Mouse (Mus musculus): ENCODE data around the gene Crb2.
A peak's percentile ranks its signal among the peaks of the same experiment; 100 is the strongest.

Crb2 gene

GRCm38 (mm10) chr2:37797046-37797445 lies 21.0 kb downstream of the Crb2 start:
- no peak for DNase-seq (ENCODE audit: extremely low spot score)

DNA sequence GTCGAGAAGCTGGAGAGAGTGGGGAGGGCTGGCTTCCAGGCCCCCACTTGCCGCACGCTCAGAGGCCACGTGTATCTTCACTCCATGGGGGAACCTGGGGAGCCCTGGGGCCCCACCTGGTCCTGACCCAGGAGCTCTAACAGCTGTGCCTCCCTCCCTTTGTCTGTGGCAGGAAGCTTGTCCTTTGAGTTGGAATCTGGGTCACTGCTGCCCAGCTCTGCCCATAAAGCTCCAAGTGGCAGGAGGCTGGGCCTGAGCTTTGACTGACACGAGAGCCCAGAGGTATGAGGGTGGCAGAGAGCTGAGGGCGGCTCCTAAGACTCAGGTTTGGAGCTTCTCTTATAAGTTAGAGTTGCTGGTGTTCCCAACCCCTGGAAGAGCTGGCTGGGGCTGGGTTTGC lies 23.1 kb downstream of the Crb2 start:
- DNase-seq (ENCODE audit: extremely low spot score): no peak

- no peak for DNase-seq (ENCODE audit: extremely low spot score)
Measured at GRCm38 (mm10) chr2:37801687-37802086, 25.6 kb downstream of the Crb2 start.

GRCm38 (mm10) chr2:37802610-37803212 lies 26.7 kb downstream of the Crb2 start:
- peak; percentile 82 for DNase-seq (ENCODE audit: extremely low spot score)

DNA sequence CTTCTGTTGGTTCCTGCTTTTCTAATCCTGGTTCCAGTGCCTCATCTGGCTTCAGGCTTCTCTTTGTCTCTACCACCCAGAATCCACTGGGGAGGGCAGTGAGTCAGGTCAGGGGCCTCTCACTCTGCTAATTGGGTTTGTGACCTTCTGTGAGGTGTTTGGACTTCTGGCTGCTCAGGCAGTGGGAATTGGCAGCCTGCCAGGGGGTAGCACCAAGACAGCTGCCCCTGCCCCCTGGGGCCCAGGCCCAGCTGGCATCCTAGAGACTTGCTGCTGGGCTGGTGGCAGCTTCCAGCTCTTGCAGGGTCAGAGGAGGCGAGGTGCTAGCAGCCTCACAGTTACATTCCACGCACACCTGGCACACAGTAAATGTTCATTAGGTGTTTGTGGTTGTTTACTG lies 35.6 kb downstream of the Crb2 start:
- no peak for DNase-seq (ENCODE audit: extremely low spot score)

DNA sequence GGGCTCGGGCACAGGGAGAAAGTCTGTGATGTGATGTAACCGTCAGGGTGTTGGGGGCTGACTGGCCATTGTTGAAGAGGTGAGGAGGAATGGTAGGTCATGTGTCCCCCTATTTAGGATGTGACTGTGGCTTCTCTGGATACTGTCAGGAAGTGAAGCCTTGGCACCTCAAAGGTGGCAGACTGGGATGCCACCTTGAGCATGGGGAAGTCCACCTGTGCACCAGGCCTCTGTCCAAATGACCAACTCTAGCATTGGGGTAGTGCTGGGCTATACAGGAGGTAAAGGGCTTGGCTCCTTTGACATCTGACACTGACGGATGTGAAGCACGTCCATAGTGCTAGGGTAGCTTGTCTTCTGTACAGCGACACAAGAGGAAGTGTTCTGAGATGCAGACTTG lies 36.4 kb downstream of the Crb2 start:
- no peak for DNase-seq (ENCODE audit: extremely low spot score)

GRCm38 (mm10) chr2:37814820-37815361 lies 38.8 kb downstream of the Crb2 start:
- DNase-seq (ENCODE audit: extremely low spot score): no peak

DNA sequence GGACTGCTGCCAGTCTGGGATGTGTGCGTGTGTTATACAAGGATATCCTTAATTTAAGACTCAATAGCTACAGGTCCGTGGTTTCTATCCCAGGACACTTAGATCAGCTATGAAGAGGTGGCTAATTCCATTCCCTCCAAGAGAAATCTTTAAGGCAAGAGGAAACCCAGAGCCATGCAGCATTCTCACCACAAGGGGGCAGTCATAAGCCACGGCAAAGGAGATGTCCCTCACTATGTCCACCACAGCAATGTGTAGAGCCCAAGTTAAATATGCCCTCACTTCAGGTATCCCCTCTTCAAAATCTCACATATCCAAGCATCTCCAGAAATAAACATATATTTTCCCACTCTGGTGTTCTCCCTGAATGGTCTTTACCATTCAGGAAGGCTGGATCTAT lies 39.6 kb downstream of the Crb2 start:
- peak; percentile 86 for DNase-seq (ENCODE audit: extremely low spot score)

DNA sequence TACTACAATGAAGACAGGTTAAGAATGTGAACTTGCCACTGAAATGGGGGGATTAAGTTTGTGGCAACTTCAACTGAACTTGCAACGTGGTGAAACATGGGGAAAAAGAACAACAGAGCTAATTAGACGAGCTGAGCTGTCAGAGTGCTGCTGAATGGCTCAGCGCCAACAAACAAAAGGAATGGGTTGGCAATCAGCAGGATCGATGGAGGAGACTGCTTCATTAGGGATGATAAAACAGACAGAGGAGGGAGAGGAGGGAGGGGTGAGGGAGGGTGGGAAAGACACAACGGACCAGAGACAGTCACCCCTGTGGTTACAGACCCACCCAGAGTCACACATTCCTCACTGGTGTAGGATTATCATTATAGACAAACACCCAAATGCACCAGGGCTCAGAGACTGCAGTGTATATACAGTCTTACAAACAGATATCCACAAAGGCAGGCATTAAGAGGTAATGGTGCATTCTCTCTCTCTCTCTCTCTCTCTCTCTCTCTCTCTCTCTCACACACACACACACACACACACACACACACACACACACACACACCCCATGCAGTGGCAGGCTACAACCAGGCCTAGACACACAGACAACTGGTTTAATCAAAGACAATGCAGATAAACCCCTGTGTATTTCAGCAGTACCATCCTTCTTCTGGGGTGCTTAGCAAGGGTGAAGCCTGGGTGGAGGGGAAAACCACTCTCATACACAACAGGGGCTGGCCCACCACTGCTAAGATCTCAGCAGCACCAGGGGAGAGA lies 42.9 kb downstream of the Crb2 start:
- DNase-seq (ENCODE audit: extremely low spot score): no peak

GRCm38 (mm10) chr2:37819526-37820152 lies 43.6 kb downstream of the Crb2 start:
- DNase-seq (ENCODE audit: extremely low spot score): no peak

DNA sequence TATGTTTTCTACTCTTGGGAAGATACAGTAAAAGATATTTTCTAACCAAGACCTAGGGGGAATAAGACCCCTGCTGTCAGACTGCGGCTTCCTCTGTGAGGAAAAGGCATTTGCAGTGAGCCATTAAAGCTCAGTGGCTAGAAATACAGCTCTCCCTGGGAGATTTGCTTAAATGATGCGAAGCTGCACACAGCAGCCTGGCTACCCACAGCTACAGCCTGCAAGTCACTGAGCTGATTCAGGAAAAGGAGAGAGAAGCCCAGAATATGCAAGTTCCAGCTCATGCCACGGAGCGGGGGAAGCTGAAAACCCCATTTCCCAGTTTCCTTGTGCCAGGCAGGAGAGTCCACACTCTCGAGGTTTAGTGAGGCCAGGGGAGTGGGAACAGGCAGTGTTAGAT lies 46.1 kb downstream of the Crb2 start:
- no peak for DNase-seq (ENCODE audit: extremely low spot score)

DNA sequence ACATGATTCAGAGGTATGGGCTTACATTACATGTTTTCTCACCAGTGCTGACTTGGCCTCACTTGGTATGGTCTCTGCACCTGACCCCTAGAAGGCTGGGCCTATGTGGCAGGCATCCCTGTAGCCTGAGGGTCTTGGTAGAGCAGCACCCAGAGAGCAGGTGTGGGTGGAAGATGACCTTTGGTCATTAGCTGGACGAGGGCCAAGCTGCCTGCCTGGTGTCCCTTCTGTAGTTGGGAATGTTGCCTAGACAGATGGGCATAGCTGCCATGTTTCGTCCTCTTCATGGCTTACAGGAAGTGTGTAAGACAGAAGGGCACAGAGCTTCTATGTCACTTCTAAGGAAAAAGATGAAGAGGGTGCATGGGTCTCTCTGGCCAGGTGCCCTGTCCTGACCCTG lies 47.8 kb downstream of the Crb2 start:
- no peak for DNase-seq (ENCODE audit: extremely low spot score)

DNA sequence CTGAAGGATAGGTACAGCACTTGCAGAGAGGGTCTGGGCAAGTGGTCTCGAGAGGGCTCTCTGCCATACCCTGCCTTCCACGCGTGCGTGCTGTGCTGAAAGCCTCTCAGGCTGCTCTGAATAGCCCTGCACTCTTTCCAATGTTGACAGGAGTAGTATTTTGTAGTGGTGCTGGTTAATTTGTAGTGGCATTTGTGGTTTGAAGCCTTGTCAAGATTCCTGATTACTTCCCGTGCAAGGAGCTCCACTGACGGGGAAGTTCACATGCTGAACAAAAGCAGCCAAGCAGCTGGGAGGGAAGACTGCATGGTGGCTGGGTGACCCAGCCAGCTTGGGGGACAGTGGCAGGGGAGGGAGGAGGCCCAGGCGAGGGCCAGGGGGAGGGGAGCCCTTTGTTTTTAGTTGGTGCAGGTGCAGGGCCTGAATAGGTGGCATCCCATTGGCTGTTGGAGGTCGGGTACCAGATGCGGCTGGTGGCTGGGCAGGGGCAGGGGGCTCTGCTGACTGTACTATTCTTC lies 53.8 kb downstream of the Crb2 start:
- no peak for DNase-seq (ENCODE audit: extremely low spot score)

DNA sequence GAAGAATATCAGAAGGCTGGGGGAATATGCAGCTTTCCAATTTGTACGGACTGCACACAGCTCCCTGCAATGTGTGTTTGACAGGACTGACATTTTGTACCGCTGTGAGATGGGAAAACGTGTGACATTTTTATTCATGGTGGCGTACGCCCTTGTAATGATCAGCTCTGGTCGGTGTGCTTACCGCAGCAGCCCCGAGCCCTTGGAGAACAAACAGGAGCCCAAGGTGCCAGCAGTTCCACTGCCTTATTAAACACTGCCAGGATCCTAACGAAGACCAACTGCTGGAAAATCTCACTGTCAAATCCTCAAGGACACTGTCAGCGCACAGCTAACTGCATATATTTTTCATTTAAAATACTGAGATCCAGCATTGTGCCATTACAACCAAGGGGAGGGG lies 56.2 kb downstream of the Crb2 start:
- no peak for DNase-seq (ENCODE audit: extremely low spot score)

- no peak for DNase-seq (ENCODE audit: extremely low spot score)
Measured at GRCm38 (mm10) chr2:37836926-37837325, 60.9 kb downstream of the Crb2 start.

DNA sequence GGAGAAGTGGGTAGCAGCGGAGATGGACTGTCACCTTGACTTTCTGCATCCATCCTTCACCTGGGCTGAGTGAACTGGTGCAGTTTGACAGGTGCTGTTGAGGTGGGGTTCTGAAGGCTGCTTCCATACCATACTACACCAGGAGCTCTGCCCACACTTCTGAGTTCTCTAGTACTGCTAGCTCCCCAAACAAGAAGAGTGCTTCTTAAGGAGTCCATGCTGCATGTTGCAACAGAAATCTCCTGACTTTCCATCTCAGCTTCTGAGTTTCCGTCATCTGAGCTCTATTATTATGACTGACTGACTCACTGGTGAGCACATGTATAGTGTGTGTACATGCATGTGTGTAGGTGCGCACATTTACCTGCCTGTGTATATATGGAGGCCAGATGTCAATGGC lies 61.5 kb downstream of the Crb2 start:
- no peak for DNase-seq (ENCODE audit: extremely low spot score)

DNA sequence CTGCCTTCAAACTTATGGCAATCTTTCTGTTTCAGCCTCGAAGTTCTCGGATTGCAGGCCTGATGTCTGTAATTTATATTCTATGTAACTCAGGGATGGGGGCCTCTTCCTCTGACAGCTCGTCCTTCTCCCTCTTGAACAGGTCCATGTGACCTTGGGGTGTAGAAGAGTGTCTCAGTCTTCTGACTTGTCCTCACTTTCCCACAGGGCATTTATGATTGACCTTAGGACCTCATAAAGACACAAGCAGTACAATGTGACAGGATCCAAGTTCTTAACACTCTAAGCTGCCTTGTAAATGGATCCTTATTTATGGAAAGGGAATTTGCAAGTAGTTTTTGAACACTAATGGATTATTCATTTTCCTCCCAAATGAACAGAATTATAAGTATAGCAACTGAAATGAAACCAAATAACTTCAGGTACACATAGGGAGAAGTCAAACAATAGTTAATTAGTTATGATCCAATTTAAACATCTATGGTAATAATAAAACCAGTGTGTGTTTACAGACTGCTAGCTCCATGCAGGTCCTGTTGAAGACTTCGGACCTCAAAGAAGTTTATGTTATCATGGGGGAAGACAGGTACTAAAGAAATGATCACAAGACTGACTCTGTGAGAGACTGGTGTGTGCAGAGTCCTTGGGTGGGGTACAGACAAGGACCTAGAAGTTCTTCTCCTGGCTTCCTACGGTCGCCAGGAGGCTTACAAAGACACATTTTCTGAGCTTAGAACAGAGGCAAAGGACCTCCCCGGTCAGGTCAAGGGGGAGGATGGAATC lies 62.3 kb downstream of the Crb2 start:
- DNase-seq (ENCODE audit: extremely low spot score): no peak

GRCm38 (mm10) chr2:37839922-37840321 lies 63.9 kb downstream of the Crb2 start:
- no peak for DNase-seq (ENCODE audit: extremely low spot score)

GRCm38 (mm10) chr2:37842151-37842569 lies 66.1 kb downstream of the Crb2 start:
- peak; percentile 54 for DNase-seq (ENCODE audit: extremely low spot score)

DNA sequence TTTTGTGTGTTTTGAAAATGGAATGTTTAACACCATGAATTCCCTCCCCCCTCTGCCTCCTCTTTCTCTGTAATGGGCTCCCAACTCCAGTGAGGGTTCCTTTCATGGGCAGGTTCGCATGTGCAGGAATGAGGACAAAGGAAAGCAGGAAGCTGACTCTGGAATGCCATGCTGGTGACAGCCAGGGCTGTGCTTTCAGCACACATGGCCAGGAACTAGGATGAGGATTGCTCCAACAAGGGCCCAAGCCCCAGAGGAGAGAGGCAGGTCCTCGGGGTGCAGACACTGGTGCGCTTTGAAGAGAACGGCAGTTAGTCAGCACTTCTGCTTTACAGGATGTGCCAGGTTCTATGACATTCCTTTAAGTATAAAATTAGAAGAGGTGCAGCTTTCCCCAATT lies 66.7 kb downstream of the Crb2 start:
- DNase-seq (ENCODE audit: extremely low spot score): peak; percentile 40
